Mouse (Mus musculus) ovary, adult 18-20 months (tissue): ENCODE measurements around the gene Eif4g3.
A peak's percentile ranks its signal among the peaks of the same experiment; 100 is the strongest.

Experiments used
- DNase-seq: peaks from one replicate; pipeline ENCODE4 v3.0.0; 2022; ENCODE audit warnings: low spot score, mixed read lengths

The Eif4g3 gene

DNA sequence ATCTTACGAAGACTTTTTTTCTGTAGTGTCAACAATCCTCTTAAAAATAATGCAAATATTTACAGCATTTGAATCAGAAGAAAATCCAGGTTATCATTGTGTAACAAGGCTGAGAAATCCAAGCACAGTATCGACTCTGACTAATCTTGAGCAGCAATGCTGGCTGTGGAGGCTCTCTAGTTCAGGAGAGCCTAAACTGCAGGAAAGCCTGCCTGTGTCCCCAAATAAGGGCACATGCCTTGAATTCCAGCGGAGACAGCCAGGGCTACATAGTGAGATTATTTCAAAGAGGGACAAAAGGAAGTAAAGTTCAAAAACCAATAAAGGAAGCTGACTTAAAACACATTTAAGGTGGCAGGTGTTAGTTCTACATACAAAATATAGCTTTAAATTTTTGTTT is 168.7 kb downstream of the Eif4g3 start:
- no peak for DNase-seq

DNA sequence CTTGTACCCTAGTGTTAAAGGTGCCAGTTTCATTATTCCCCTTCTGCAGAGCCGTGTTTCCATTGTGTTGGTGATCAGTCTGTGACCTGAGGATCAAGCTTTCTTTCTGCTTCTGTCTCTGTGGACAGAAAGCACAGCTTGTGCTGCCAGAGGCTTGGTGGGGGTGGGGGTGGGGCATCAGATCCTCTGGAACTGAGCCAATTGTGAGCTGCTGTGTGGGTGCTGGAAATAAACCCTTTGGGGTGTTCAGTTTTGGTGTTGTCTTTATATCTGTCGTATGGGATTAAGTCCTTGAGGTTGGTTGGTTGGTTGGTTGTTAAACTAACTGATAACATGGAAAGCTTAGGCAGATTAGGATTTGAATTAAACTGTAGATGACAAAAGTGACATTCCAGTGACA is 171.0 kb downstream of the Eif4g3 start:
- DNase-seq: no peak

DNA sequence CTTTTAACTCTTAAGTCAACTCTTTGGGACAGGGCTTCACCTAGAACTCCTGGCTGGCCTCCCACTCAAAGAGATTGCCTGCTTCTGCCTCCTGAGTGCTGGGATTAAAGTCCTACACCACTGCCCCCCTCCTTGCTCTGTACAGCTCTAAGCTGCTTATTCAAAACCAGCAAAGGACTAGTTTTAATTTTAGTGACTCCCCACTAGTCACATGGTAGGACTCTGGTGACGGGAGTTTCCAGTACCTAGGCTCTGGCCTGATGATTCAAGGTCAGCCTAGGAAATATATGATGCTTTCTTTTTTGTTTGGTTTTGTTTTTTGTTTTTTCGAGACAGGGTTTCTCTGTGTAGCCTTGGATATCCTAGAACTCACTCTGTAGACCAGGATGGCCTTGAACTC is 172.0 kb downstream of the Eif4g3 start:
- DNase-seq: no peak

DNA sequence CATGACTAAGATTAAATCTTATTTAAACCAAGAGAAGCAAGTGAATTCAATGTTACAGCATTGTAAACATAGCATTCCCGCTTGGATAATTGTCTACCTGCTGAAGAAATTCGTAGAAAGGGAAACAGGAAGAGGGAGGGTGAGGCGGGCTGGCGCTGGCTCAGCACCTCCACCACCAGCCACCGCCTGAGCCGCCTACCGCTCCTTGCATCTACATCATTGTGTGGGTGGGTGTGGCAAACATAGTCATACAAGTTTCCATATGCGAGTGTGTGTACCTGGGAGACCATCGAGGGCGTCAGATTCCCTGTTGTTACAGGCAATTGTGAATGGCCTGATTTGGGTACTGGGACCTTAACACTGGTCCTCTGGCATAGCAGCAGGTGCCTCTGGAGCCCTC is 173.7 kb downstream of the Eif4g3 start:
- no peak for DNase-seq

DNA sequence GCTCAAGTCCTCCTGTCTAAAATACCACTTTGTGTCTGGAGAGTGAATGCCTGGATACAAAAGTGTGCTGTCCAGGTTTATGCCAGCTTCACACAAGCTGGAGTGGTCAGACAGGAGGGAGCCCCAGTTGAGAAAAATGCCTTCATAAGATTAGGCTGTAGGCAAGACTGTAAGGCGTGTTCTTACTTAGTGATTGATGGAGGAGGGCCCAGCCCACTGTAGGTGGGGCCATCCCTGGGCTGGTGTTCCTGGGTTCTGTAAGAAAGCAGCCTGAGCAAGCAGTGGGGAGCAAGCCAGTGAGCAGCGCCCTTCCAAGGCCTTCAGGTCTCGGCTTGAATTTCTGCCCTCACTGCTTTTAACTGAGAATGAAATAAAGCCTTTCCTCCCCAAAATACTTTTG is 175.3 kb downstream of the Eif4g3 start:
- no peak for DNase-seq

DNA sequence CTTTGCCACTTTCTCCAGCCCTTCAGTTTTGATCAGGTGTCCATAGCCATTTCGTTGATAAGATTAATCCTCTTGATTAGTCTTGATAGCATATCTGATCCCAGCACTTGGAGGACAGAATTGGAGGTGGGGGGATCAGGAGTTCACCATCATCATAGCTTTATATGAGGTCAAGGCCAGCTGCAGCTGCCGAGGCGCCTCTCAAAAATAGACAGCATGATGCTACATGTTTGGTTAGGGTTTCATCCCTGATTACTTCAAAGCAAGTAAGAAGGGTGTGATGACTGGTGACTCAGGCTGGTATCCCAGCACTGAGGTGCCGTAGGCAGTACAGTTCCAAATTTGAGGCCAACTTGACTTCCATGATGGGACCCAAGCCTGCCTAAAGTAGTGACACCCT is 176.6 kb downstream of the Eif4g3 start:
- no peak for DNase-seq

DNA sequence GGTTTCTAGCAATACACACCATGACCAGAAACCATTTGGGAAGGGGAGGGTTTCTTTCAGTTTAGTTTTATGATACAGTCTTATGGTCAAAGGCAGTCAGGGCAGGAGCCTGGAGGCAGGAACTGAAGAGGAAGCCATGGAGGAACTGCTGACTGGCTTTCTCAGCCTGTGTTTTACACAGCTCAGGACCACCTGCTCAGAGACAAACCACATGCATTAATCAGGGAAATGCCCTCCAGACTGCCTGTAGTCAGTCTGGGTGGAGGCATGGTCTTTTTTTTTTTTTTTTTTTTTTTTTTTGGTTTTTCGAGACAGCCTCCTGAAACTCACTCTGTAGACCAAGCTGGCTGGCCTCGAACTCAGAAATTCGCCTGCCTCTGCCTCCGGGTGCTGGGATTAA is 179.9 kb downstream of the Eif4g3 start:
- no peak for DNase-seq

DNA sequence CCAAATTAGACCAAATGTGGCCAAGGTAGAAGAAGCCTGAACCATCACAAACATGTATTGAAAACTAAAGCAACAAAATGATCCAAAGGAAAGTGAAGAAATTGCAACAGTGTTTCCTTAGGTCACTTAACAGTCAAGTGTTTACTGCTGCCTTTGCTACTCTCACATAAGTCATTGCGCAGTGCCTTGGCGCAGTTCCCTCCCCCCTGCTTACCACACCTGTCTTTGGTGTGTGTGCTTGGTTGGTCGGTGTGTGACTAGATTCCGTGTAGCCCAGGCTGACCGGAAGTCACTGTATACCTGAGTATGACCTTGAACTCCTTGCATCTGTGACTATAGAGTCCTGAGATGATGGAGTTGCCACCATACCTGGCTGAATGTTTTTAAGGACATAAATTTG is 186.6 kb downstream of the Eif4g3 start:
- no peak for DNase-seq

DNA sequence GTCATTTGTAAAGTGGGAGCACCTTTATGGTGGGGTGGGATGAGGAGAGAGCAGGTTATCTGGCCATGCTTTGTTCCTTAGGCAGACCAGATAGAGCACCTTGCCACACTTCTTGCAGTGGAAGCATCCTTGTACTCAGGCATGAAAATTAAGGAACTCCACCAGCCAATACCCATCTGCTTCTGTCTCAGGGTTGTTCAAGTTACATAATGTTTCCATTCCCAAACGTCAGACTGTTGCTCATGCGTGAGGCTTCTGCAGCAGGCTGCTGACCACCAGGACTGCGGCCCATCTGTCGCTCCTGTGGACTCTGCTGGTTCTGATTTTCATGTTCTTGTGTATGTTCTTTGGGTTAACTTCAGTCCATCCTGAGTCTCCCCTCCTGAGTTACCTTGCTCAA is 187.9 kb downstream of the Eif4g3 start:
- no peak for DNase-seq

DNA sequence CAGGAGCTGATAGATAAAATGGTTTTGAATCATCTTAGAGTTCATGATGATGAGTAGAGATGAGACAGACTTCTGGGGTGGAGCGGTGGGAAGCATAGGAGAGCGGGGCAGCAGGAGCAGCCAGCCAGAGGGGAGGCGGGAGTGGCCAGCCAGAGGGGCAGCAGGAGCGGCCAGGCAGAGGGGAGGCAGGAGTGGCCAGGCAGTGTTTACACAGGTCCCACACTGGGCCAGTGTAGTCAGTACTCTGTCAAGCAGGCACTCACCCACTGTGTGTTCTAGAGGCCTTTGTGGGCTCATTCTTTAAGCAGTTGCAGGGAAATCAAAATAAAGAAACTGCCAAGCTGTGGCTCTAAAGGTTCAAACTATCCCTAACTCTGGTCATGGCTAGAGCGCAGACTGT is 191.2 kb downstream of the Eif4g3 start:
- DNase-seq: no peak

DNA sequence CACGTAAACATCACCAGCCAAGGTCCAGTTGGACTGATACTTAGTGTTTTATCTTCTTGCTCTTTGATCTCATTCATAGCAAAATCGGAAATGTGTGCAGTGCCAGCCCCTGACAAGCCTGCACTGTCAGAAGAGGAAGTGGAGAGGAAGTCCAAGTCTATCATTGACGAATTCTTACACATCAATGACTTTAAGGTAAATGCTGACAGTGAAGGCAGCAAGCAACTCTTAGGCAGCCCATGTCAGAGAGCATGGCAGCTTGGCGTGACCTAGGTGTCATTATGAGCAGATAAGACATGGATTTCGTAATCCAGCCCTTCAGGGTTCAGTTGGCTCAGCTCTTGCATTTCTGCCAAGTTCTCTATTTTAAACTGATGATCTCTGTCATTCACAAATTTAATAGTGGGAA is 191.8 kb downstream of the Eif4g3 start:
- DNase-seq: no peak

DNA sequence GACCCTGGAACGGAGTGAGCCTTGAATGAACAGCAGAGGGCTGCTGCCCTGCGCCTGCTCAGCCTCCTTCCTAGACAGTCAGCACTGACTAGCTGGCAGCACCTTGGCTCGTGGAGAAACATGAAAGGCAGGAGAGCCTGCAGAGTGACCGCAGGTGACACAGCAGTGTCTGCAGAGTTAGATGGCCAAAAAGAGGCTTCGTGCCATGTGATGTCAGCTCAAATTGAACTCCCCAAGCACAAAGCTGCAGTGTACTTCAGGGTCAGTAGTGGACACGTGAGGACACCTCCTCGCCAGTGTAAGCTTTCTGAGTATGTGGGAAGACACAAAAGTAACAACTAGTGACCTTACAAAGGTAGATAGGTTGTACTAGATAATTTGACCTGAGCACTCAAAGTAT is 193.1 kb downstream of the Eif4g3 start:
- DNase-seq: no peak

DNA sequence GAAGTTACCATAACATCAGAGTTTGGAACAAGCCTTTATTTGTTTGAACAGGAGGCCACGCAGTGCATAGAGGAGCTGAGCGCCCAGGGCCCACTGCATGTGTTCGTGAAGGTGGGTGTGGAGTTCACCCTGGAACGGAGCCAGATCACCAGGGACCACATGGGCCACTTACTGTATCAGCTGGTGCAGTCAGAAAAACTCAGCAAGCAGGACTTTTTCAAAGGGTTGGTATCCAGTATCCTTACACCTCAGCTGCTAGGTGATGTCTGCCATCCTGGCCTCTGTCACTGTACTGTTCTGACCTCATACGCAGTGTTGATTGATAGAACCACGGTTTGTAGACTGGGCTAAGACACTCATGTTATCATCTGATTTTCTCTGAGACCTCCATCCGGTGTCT is 195.2 kb downstream of the Eif4g3 start:
- DNase-seq: no peak

DNA sequence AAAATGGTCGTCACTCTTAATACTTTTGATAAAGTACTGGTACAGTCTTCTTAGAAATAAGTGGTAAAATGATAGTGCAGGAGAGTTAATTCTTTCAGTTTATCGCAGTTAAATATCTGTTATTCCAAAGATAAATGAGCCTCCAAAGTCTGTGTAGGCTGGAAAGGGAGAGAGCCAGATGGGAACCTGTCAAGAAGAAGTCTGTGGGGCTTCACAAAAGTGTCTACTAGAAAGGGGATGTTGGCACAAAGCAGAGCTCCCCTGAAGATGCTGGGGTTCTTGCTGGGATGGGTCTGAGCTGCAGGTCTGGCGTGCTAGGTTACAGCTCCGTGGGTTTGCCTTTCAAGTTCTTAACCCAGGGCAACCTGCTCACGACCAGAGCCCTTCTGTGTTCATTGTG is 199.7 kb downstream of the Eif4g3 start:
- DNase-seq: no peak

DNA sequence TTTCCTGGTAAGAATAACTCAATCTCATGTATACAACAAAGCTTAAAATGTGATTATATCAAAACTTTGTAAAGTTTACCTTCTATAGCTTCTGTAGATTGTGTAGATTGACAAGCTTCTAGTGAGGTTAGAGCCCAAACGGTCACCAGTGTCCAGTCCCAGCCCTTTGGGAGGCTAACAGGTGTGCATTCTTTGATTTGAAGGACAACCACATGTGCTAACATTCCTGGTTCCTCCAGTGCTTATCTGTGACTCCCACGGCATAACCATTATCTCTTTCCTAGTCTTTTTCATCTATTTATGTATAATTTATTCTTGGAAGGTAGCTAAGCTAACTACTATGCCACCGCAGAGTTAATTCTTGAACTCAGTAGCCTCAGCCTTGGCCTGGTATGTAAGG is 207.9 kb downstream of the Eif4g3 start:
- no peak for DNase-seq

DNA sequence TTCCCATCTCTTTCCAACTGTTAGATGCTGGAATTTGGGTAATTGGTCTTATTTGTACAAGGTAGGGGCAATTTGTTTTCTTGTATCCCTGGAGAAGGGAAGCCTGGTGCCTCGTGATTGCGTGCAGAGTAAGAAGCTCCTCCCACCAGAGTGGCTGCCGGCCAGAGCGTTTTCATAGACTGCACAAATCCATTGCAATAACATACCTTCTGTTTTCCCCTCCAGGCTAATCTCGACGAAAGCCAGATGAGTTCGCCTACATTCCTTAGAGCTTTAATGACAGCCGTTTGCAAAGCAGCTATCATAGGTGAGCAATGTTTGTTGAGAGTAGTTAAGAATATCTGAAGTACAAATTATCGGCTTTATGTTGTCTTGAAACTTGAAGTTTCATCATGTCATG is 208.9 kb downstream of the Eif4g3 start:
- DNase-seq: no peak

DNA sequence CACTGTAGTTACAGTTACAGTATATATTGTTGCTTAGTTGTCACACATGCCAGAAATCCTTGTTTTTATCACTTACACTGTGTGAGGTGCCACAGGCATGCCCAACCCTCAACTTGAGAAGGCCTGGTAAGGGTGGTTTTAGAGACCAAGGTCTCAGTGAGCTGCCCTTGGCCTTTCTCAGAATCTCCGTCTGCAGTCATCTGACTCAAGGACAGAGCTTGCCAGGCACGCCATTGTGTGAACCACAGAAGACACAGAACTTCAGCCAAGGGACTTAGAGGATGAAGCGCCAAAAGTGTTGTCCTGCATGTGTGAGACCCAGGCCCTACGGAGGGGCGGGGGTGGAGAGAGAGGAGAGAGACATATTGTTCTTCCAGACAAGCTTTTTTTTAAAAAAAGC is 217.3 kb downstream of the Eif4g3 start:
- peak; percentile 65 for DNase-seq

DNA sequence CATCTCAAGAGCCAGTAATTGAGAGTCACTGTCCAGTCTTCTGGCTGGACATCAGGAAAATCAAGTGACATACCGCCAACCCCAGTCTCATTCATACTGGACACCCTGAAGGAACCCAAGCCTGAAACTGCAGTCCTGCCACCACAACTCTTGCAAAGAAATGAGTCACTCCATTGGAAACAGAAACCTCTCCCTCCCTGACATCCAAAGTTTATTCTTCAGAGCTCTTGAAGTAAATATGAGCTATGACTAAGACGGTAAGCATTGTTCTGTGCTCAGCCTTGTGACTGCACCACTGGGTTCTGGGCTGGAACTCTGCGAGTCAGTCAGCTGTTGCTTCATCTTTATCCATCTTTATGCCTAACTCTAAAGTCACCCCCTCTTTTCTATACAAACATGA is 221.0 kb downstream of the Eif4g3 start:
- no peak for DNase-seq

DNA sequence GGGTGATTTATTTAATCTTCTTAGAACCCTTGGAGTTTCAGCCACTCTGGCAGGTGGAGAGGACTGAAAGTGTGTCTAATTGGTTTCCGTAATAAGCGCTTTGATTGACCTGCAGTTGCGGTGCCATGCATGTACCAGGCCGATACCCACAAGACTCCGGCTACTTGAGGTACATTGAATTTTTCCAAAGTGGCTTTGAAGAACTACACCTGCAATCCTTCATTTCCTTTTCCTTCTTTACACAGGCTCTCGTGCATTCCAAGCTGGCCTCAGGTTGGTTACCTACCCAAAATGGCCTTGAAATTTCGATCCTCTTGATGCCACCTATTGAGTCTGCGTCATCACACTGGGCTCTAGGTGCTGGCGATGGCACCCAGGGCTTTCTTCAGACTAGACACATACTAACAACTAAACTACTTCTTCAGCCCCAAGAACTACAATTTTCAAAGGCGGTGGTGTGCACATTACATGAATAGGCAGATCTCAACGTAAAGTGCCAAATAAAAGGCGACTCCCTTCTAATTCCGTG is 222.9 kb downstream of the Eif4g3 start:
- no peak for DNase-seq

DNA sequence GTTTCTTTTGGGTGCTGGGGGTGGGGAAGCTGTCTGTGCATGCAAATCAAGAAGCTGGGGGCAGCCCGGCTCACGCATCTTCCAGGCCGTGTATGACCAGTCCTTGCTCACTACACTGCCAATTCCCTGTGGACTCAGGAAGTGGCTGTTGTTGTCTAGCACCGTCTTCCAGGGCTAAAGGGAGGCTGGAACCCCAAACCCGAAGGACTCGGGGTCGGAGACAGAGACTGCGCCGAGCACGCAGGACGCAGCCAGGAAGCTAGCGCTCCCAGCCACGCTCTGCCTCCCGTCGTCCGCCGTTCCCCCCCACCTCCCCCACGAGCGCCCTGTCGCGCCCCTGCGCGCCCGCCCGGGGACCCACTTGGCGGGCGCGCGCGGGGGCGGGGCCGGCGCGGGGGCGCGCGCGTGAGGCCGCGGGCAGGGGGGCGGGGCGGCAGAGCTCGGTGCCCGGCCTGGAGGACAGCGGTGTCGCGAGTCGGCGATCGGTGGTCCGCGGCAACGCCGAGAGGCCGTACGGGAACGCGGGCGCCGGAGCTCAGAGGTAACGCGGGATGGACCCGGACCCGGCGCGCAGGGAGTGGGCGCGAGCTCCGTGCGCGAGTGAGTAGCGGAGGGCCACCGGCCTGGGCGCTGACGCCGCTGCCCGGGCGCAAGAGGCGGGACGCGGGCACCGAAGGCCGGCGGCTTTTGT is 223.5 kb downstream of the Eif4g3 start, which contains the start of gene Hp1bp3:
TSS of gene Hp1bp3 (plus strand) at position 97 of the 691 bp plus-strand sequence.
- DNase-seq: peak; percentile 69

DNA sequence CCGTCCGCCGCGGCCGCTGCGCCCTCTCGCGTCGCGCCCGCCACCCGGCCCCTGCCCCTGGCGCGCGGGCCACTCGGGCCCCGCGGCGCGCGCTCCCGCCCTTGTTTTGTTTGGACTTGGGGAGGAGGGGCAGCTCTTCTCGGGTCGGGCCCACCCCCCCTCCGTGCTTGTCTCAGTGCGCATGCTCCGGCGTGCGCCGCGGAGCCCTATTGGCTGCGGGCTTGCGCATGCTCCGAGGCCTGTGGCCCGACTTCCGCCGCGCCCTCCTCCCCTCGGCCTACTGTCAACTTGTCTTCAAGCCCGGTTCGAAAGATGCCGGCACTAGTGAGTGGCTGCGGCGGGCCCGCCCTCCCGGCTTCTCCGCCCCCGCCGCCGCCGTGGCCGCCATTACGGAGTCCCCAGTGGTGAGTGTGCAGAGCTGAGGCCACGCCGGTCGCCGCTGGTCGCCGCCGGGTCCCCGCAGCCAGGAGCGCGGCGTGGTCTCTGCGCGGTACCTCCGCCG is 224.1 kb downstream of the Eif4g3 start:
- peak; percentile 97 for DNase-seq

DNA sequence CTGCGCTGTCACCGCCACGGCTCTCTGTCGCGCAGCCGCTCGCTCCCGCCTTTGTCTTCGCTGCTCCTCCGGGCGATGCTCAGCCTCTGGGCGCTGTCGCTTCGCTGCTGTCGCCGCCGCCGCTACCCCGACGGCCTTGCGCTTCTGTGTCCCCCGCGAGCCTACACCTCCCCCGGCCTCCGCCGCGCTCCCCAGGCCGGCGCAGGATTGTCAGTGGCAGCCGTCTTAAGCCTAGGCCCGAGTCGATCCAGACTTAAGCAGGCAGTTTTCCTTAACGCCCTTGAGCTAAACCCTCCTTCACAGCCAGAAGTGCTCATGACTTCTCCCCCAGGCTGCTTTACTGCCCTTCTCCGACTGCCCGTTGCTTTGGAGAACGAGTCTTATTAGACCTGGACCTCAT is 224.6 kb downstream of the Eif4g3 start:
- no peak for DNase-seq

DNA sequence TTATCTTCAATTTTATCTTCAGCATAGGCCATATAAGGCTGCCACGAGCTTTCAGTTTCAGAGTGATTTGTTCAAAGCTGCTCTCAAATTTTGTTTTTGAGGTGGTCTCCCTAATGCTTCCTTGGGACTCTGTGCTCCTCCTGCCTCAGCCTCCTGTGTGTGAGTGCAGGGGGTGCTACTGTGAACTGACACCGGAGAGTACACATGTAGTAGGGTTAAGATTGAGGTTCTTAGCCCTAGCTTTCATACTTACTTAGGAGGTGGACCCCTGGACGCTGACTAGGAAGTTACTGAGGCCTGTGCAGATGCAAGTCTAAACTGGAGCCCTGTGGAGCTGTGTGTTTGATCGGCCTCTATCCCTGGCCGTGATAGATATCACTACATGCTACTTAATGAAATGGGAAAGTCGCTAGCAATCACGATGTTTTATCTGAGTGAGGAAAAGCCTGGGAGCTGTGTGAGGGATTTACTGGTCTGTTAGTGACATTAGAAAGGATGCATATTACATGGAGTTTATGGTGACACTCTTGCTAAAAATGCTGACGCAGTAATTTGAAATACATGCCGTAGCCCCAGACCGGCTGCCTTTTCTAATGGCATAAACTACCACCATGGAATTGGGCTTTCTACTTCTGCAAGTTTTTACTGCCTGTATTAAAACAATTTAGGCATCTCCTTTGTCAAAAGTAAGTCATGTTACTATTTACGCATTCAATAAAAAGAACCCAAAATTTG is 225.3 kb downstream of the Eif4g3 start:
- DNase-seq: no peak
